Mouse (Mus musculus) adrenal gland, postnatal 25 days (tissue): ENCODE measurements around the gene Stat4. TPM values are rescaled to one million over a fixed set of nuclear protein-coding genes. Genes with fewer than 3 reads are reported as not detected.
A peak's percentile ranks its signal among the peaks of the same experiment; 100 is the strongest.

ENCODE experiments used
- DNase-seq: peaks from one replicate; pipeline ENCODE4 v3.0.0; 2021; ENCODE audit warnings: mixed read lengths
- total RNA-seq: library from RNA; stranded (reverse); gene quantifications from 2 replicates; pipeline ENCODE4 v1.2.3, GENCODE M21; 2021

Gene Stat4
- total RNA-seq, 1 experiment from 2014 or later: 0.12 TPM

DNA sequence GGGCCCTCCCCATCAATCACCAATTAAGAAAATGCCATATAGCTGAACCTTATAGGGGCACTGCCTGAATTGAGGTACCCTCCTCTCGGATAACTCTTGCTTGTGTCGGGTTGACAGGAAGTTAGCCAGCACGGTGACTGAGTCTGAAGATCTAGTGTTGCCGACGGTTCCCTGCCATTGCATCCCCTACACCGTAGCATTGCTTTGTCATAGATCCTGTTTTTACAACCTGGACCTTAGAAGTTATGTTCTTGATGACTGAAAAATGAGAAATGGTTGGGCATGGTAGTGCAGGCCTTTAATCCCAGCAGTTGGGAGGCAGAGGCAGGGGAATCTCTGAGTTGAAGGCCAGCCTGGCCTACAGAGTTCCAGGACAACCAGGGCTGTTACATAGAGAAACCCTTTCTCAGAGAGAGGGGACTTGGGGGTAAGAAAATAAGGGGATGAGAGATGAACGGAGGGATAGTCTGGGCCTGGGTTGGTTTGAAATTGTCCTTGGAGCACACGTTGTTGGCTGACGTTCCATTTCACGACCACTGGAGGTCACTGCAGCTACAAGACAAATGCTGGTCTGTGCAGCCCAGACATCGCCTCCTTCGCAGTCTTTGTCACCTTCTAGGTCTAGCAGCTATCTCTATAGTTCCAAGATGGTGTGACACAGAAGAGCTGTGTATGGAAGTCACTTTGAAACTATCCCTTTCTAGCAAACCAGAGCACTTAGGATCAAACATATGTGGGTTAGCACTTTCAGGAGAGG, 159.4 kb downstream of the Stat4 start:
- peak; percentile 32 for DNase-seq

DNA sequence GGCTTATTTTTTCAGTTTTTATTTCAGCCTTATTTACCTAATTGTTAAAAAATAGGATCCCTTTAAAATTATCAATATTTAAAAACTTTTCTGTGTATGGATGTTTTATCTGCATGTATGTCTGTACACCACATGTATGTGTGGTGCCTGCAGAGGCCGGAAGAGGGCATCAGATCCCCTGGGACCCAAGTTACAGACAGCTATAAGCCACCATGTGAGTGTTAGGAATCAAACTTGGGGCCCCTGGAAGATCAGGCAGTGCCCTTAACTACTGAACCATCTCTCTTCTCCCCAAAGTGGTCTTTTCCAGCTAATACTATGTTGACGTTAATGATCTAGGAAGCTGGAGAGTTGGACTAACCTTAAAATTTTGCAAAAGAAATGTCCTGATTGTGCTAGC, 160.5 kb downstream of the Stat4 start:
- DNase-seq: no peak

DNA sequence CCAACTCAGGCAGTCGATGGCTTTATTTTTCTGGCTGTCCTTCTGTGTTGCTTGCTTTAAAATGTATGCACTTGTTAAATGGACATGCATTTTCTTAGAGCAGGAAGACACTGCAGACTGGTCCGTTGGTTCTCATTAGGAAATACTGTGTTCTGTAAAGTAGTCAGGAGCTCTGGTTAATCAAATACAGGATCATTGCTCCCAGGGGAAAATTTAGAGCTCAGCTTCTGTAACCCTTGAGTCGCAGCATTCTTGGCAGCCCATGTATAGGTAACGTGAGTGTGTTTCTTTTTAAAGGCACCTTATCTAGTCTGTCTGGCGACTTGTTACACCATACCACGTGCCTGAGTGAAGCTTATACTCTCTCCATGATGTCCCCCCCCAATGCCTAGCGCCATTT, 161.2 kb downstream of the Stat4 start:
- no peak for DNase-seq

DNA sequence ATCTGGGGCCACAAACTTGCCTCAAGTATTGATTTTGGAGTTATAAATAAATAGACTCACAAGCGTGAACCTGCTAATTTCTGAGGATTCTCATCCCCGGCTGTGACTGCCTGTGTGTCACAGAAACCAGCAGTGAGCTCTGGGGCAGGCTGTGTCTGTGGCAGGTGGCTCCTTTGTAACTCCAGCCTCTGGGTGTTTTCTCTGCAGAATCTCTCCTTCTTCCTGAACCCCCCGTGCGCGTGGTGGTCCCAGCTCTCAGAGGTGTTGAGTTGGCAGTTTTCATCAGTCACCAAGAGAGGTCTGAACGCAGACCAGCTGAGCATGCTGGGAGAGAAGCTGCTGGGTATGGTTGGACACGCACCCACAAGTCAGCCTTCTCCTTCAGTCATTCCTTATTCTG, 161.7 kb downstream of the Stat4 start:
- DNase-seq: no peak

DNA sequence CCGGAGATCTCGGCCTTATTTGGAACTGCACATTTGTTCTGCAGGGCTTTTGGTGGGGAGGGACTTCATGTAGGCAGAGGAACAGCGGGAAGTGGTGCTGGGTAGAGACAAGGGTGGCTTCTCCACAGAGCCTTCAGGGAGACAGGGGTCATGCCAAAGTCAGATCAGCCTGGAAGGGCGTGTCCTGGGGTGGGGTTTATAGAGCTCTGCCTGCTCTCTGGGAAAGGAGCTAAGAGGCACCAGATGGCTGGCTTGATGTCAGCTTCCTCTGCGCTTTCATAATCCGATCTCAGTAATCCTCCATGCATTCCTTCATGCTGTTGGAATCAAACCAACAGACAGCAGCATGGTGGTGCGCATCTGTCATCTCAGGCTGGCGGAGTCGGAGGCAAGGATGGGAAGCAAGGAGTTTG, 163.0 kb downstream of the Stat4 start:
- no peak for DNase-seq

DNA sequence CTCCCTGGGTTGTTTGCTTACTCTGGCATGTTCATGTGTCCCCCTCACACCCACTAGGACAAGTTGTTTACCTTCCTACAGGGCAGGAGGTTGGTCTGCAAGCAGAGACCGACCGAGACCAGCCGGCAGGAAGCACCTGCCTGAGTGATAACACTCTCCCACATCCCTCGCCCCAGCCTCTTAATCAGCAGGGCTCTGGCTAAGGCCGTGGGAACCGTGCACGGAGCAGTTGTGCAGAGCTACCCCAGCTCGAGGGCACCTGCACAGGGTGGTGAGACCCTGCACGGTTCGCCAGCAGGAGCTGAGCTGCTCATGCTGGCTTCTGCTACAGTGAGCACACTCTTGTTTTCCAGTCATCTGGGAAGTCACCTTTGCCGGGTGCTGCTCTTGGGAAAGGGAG, 163.7 kb downstream of the Stat4 start:
- no peak for DNase-seq

DNA sequence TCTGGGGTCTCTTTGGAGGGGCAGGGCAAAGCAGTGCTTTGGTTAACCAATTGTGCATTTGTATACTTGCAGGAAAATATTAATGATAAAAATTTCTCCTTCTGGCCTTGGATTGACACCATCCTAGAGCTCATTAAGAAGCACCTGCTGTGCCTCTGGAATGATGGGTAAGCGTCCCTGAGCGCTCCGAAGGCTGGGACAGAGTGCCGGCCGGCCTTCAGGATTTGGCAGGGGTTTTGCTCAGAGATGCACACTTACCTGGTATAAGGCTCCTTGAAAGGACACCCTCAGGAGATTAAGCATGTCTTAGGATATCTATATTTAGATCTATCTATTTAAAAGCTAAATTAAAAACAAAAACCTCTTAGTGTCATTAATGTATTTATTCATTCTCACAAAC, 164.2 kb downstream of the Stat4 start:
- no peak for DNase-seq

DNA sequence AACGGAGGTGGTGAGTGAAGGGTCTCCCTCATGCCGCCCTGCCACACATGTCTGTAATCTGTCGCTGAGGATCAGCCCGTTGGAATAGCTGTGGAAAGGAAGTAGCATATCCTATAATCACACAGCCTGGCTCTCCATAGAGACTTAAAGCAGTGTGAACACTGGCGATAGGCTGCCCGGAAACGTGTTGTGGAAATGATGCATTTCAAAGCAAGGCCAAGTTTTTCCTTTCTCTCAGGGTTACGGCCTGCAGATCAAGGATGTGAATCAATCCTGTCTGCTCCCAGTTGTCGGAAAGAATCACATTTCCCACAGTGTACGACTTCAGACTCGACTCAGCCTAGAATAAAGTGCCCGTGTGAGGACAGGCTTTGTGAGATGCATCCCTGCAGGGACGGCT, 165.4 kb downstream of the Stat4 start:
- DNase-seq: no peak

DNA sequence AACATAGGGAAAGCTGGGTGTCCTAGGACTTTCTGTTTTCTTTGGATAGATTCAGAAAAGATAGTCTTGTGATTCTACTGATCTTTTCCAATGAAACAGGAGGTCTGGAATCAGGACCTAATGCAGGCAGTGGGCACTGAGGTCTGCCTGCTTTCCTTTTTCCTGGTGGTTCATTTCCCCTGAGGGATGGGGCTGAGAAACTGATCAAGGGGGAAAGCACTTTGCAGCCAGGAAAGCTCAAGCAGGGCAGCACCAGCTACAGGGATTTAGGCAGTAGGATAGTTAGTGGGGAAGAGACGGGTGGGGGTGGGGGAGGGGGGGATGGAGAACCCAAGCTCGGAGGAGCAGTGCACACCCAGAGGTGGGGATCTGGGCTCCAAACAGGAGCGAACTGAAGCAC, 166.0 kb downstream of the Stat4 start:
- no peak for DNase-seq

DNA sequence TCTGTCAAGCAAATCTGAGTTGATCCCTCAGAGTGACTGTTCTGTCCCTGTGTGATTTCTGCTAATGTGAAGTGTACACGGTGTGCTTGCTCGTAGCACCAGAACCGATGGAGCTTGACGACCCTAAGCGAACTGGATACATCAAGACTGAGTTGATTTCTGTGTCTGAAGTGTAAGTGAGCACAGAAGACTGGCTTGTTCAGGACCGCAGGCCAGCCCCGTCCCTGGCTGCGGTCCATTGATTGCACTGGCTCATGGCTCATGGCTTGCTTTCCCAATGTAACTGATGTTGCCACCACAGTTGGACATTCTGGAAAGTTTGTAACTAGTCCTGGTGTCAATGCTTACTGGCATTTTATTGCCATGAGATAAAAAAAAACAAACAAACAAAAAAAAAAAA, 167.9 kb downstream of the Stat4 start:
- peak; percentile 46 for DNase-seq

DNA sequence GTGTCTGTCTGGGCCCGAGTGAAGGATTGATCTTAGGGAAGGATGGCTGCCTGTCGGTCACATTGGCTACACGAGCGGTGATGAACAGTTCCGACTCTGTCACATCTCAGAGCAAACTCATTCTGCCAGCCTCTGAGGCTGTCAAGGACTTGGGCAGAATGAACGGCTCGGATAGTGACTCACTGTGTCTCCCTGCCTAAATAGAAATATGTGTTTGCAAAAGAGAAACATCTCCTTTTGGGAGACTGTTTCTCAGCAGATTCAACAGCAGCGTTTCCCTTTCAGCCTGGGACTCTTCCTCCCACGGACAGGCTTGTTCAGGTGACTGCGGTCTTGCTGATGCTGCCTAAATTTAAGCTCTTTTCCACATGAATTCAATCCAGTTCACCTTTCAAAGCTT, 169.4 kb downstream of the Stat4 start:
- DNase-seq: peak; percentile 18

Other genes starting within 250 kb of the Stat4 start
- gene Myo1b, start 71.1 kb upstream of the Stat4 start, total RNA-seq: 61.8 and 69.3 TPM in 2 replicates
- 68.7 and 94.5 TPM in 2 replicates for gene Stat1, start 132.3 kb downstream of the Stat4 start, total RNA-seq
- 89.1 and 104 TPM in 2 replicates for gene Gls, start 246.1 kb downstream of the Stat4 start, total RNA-seq